Mouse (Mus musculus): Measurements from ENCODE around the gene Btnl6. TPM values are rescaled to one million over a fixed set of nuclear protein-coding genes. Genes with fewer than 3 reads are reported as not detected.

The Btnl6 gene
- polyA plus RNA-seq (2015; fragmentation: Nextera tagmentation; extraction: Ambion mirVana): not detected in 2 replicates

DNA sequence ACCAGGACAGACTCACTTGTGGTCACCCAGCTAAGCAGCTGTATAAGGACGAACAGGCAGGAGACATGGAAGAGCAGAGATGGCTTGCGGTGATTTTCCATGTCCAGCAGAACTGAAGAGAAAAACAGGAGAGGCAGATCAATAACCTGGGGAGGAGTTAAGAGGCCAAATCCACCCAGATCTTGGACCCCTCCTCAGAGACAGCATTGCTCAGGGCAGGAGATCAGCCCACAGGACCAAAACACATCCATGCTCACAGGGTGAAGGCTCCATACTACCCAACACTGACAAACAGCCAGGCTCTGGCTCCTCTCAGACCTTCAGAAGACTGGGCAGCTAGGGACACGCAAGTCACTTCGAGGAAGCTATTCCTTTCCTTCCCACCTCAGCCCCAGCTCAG is at the start of gene Btnl6:
Gene Btnl6, minus strand, starts transcription at position 101 of the 400 bp plus-strand sequence.
- no peaks in the 10 kb centered on the region for H3K27me3 ChIP-seq (ENCODE audit: insufficient read depth, low read length)
- no peak within 1 kb of the TSS for H3K4me3 ChIP-seq (ENCODE audit: low read length)
- H3K4me1 ChIP-seq (ENCODE audit: insufficient read depth, low read length): no peaks in the 10 kb centered on the region
- H3K9ac ChIP-seq (replicated peaks; ENCODE audit: low read length): no peak within 1 kb of the TSS
- H3K9me3 ChIP-seq (ENCODE audit: low read length): no peaks in the 10 kb centered on the region
- no peak for ATAC-seq (ENCODE audit: low FRiP score, low TSS enrichment)
- 91% methylated on average over 4 of the region's 4 CpGs for WGBS
- no peaks in the 10 kb centered on the region for H3K36me3 ChIP-seq (ENCODE audit: insufficient read depth, low read length)
- no peak within 1 kb of the TSS for H3K4me2 ChIP-seq (replicated peaks; ENCODE audit: low read depth, low read length)
- no peak within 1 kb of the TSS for H3K27ac ChIP-seq (ENCODE audit: low read length)

DNA sequence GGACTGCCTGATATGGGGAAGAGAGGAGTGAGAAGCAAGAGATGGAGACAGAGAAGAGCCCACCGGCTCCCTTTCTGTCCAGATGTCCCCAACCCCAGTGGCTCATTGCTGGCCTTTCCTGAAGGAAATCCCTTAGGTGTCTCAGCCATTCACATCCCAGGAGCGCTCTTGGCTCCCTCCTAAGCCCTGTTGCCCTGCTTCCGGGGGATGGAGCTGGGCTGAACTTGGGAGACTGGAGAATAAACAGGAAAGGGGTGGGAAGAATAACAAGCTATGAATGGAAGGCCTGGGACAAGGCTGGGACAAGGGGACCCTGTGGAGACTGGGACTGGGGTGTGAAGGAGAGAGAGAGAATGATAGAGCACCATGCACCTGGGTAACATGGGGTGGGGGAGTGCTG is 47.6 kb upstream of the Btnl6 start:
- 29% methylated on average over 3 of the region's 3 CpGs for WGBS
- peaks cover 18% of the 10 kb centered on the region for H3K4me1 ChIP-seq (ENCODE audit: insufficient read depth, low read length)
- no peaks in the 10 kb centered on the region for H3K36me3 ChIP-seq (ENCODE audit: insufficient read depth, low read length)
- H3K9me3 ChIP-seq (ENCODE audit: low read length): no peaks in the 10 kb centered on the region
- H3K9ac ChIP-seq (replicated peaks; ENCODE audit: low read length): peak overlapping the region; percentile 53
- H3K4me2 ChIP-seq (replicated peaks; ENCODE audit: low read depth, low read length): peak overlapping the region; percentile 47
- ATAC-seq (ENCODE audit: low FRiP score, low TSS enrichment): peak; percentile 39
- H3K27ac ChIP-seq (ENCODE audit: low read length): peak overlapping the region; percentile 76
- H3K27me3 ChIP-seq (ENCODE audit: insufficient read depth, low read length): no peaks in the 10 kb centered on the region
- peak overlapping the region; percentile 24 for H3K4me3 ChIP-seq (ENCODE audit: low read length)

GRCm38 (mm10) chr17:34564003-34564421 is 46.9 kb upstream of the Btnl6 start, which contains the start of gene Notch4:
Notch4 (plus strand) TSS chr17:34564268.
- Histone ChIP-seq H3K4me3 (ENCODE audit: low read length) (peak within 1 kb of the TSS; percentile 24), H3K36me3 (ENCODE audit: insufficient read depth, low read length) (no peaks in the 10 kb centered on the region), H3K9ac (replicated peaks; ENCODE audit: low read length) (peak within 1 kb of the TSS; percentile 53), H3K4me2 (replicated peaks; ENCODE audit: low read depth, low read length) (peak within 1 kb of the TSS; percentile 47), H3K9me3 (ENCODE audit: low read length) (no peaks in the 10 kb centered on the region), H3K27ac (ENCODE audit: low read length) (peak within 1 kb of the TSS; percentile 76), H3K27me3 (ENCODE audit: insufficient read depth, low read length) (no peaks in the 10 kb centered on the region), H3K4me1 (ENCODE audit: insufficient read depth, low read length) (peaks cover 18% of the 10 kb centered on the region)
- peak; percentile 79 for ATAC-seq (ENCODE audit: low FRiP score, low TSS enrichment)
- 3% methylated on average over 6 of the region's 6 CpGs for WGBS

GRCm38 (mm10) chr17:34563354-34563753 is 46.2 kb upstream of the Btnl6 start:
- H3K4me1 ChIP-seq (ENCODE audit: insufficient read depth, low read length): peaks cover 18% of the 10 kb centered on the region
- no peak for ATAC-seq (ENCODE audit: low FRiP score, low TSS enrichment)
- H3K4me3 ChIP-seq (ENCODE audit: low read length): no peak overlapping the region
- H3K9ac ChIP-seq (replicated peaks; ENCODE audit: low read length): no peak overlapping the region
- WGBS: 55% methylated on average over 11 of the region's 11 CpGs
- H3K27ac ChIP-seq (ENCODE audit: low read length): no peak overlapping the region
- no peaks in the 10 kb centered on the region for H3K9me3 ChIP-seq (ENCODE audit: low read length)
- H3K36me3 ChIP-seq (ENCODE audit: insufficient read depth, low read length): no peaks in the 10 kb centered on the region
- H3K4me2 ChIP-seq (replicated peaks; ENCODE audit: low read depth, low read length): no peak overlapping the region
- H3K27me3 ChIP-seq (ENCODE audit: insufficient read depth, low read length): no peaks in the 10 kb centered on the region

DNA sequence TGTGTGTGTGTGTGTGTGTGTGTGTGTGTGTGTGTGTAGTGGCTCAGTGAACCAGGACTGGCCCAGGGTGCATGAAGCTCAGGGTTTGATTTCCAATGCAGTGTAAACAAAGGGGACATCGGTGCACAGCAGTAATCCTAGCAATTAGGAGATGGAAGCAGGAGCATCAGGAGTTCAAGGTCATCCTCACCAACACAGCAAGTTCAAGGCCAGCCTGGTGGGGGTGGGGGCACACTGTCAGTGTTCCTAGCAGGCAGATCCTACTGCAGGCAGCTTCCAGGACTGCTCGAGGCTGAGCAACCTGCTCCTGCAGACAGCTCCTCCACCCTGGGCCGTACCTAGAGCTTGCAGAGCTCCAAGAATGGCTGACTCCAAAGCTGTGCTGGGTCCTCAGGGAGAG is 45.4 kb upstream of the Btnl6 start:
- Histone ChIP-seq H3K4me3 (ENCODE audit: low read length) (no peak overlapping the region), H3K4me1 (ENCODE audit: insufficient read depth, low read length) (peaks cover 18% of the 10 kb centered on the region), H3K9me3 (ENCODE audit: low read length) (no peaks in the 10 kb centered on the region), H3K4me2 (replicated peaks; ENCODE audit: low read depth, low read length) (no peak overlapping the region), H3K36me3 (ENCODE audit: insufficient read depth, low read length) (no peaks in the 10 kb centered on the region), H3K27me3 (ENCODE audit: insufficient read depth, low read length) (no peaks in the 10 kb centered on the region), H3K9ac (replicated peaks; ENCODE audit: low read length) (no peak overlapping the region), H3K27ac (ENCODE audit: low read length) (no peak overlapping the region)
- WGBS: 50% methylated on average over 3 of the region's 3 CpGs
- no peak for ATAC-seq (ENCODE audit: low FRiP score, low TSS enrichment)

- no peaks in the 10 kb centered on the region for H3K36me3 ChIP-seq (ENCODE audit: insufficient read depth, low read length)
- no peaks in the 10 kb centered on the region for H3K27me3 ChIP-seq (ENCODE audit: insufficient read depth, low read length)
- no peaks in the 10 kb centered on the region for H3K9me3 ChIP-seq (ENCODE audit: low read length)
- peak overlapping the region; percentile 41; the same call in 1 of the 2 replicates for H3K27ac ChIP-seq (ENCODE audit: low read length)
- H3K4me1 ChIP-seq (ENCODE audit: insufficient read depth, low read length): peaks cover 16% of the 10 kb centered on the region
- WGBS: 39% methylated on average over 8 of the region's 8 CpGs
- 0 out of 2 replicates have a peak overlapping the region, but pooled peaks have one; percentile 6 for H3K4me3 ChIP-seq (ENCODE audit: low read length)
- H3K9ac ChIP-seq (replicated peaks; ENCODE audit: low read length): no peak overlapping the region
- no peak for ATAC-seq (ENCODE audit: low FRiP score, low TSS enrichment)
- peak overlapping the region; percentile 23; the same call in 1 of the 2 replicates for H3K4me2 ChIP-seq (replicated peaks; ENCODE audit: low read depth, low read length)
Measured at GRCm38 (mm10) chr17:34561200-34561599, 44.0 kb upstream of the Btnl6 start.

GRCm38 (mm10) chr17:34560438-34560837 is 43.3 kb upstream of the Btnl6 start:
- Histone ChIP-seq H3K4me3 (ENCODE audit: low read length) (no peak overlapping the region), H3K27me3 (ENCODE audit: insufficient read depth, low read length) (no peaks in the 10 kb centered on the region), H3K4me1 (ENCODE audit: insufficient read depth, low read length) (peaks cover 16% of the 10 kb centered on the region), H3K4me2 (replicated peaks; ENCODE audit: low read depth, low read length) (no peak overlapping the region), H3K9me3 (ENCODE audit: low read length) (no peaks in the 10 kb centered on the region), H3K9ac (replicated peaks; ENCODE audit: low read length) (no peak overlapping the region), H3K36me3 (ENCODE audit: insufficient read depth, low read length) (no peaks in the 10 kb centered on the region), H3K27ac (ENCODE audit: low read length) (no peak overlapping the region)
- WGBS: 85% methylated on average over 6 of the region's 6 CpGs
- no peak for ATAC-seq (ENCODE audit: low FRiP score, low TSS enrichment)

DNA sequence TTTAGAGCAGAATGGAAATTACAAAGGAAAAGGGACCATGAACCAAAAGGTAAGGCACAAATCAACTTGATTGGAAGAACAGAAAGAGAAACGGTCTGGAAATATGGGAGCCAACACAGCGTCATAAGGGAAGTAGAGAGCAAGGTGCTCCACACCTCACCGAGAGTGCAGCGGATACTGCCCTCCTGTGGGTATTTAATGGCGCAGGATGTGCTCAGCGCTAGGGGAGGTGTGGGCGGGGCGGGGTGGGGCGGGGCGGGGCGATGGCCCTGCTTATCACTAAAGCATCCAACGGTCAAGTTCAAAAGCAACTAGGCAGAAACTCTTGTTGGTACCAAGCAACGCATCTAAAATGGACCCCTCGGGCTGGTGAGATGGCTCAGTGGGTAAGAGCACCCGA is 42.7 kb upstream of the Btnl6 start:
- Histone ChIP-seq H3K27me3 (ENCODE audit: insufficient read depth, low read length) (no peaks in the 10 kb centered on the region), H3K4me1 (ENCODE audit: insufficient read depth, low read length) (peaks cover 12% of the 10 kb centered on the region), H3K36me3 (ENCODE audit: insufficient read depth, low read length) (no peaks in the 10 kb centered on the region), H3K4me2 (replicated peaks; ENCODE audit: low read depth, low read length) (no peak overlapping the region), H3K27ac (ENCODE audit: low read length) (no peak overlapping the region), H3K9me3 (ENCODE audit: low read length) (no peaks in the 10 kb centered on the region), H3K4me3 (ENCODE audit: low read length) (no peak overlapping the region), H3K9ac (replicated peaks; ENCODE audit: low read length) (no peak overlapping the region)
- 25% methylated on average over 15 of the region's 15 CpGs for WGBS
- ATAC-seq (ENCODE audit: low FRiP score, low TSS enrichment): no peak

DNA sequence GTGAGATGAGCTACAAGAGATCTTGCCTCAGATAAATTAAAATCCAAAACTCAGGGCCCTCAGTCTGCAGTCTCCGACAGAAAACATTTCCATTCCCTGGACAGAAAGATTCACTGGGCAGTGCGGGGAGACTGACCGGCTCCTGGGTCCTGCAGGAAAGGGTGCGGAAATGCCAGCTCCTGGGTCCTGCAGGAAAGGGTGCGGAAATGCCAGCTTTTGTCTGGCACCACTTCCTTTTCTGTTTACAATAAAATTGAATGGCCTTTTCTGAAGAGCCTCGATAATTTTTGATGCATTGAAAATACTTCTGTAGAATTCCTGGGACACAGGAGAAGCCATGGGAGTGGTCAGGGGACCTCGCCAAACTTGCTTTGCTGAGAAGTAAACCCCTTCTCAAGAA is 42.0 kb upstream of the Btnl6 start:
- Histone ChIP-seq H3K9ac (replicated peaks; ENCODE audit: low read length) (no peak overlapping the region), H3K9me3 (ENCODE audit: low read length) (no peaks in the 10 kb centered on the region), H3K4me3 (ENCODE audit: low read length) (no peak overlapping the region), H3K27me3 (ENCODE audit: insufficient read depth, low read length) (no peaks in the 10 kb centered on the region), H3K27ac (ENCODE audit: low read length) (no peak overlapping the region), H3K36me3 (ENCODE audit: insufficient read depth, low read length) (no peaks in the 10 kb centered on the region), H3K4me1 (ENCODE audit: insufficient read depth, low read length) (peaks cover 4% of the 10 kb centered on the region), H3K4me2 (replicated peaks; ENCODE audit: low read depth, low read length) (no peak overlapping the region)
- no peak for ATAC-seq (ENCODE audit: low FRiP score, low TSS enrichment)
- 83% methylated on average over 7 of the region's 7 CpGs for WGBS

GRCm38 (mm10) chr17:34557411-34557810 is 40.3 kb upstream of the Btnl6 start:
- H3K27ac ChIP-seq (ENCODE audit: low read length): no peak overlapping the region
- no peaks in the 10 kb centered on the region for H3K4me1 ChIP-seq (ENCODE audit: insufficient read depth, low read length)
- H3K36me3 ChIP-seq (ENCODE audit: insufficient read depth, low read length): no peaks in the 10 kb centered on the region
- no peak overlapping the region for H3K9ac ChIP-seq (replicated peaks; ENCODE audit: low read length)
- H3K4me3 ChIP-seq (ENCODE audit: low read length): no peak overlapping the region
- H3K27me3 ChIP-seq (ENCODE audit: insufficient read depth, low read length): no peaks in the 10 kb centered on the region
- ATAC-seq (ENCODE audit: low FRiP score, low TSS enrichment): no peak
- no peak overlapping the region for H3K4me2 ChIP-seq (replicated peaks; ENCODE audit: low read depth, low read length)
- 28% methylated on average over 11 of the region's 11 CpGs for WGBS
- H3K9me3 ChIP-seq (ENCODE audit: low read length): no peaks in the 10 kb centered on the region

Data from kidney, embryonic 16.5 days (tissue).